Mouse (Mus musculus) heart, adult 11 months (tissue): ENCODE results near the gene A930033H14Rik.

Experiments
- DNase-seq: peaks from one replicate; pipeline ENCODE4 v3.0.0; 2022

The A930033H14Rik gene

GRCm38 (mm10) chr10:69190434-69191160 is 22.3 kb downstream of the A930033H14Rik start:
- peak; percentile 42 for DNase-seq

GRCm38 (mm10) chr10:69187773-69188443 is 25.0 kb downstream of the A930033H14Rik start:
- DNase-seq: peak; percentile 45

GRCm38 (mm10) chr10:69185894-69186893 is 26.7 kb downstream of the A930033H14Rik start:
- peak; percentile 97 for DNase-seq

- DNase-seq: peak; percentile 93
These were observed 27.5 kb downstream of the A930033H14Rik start for GRCm38 (mm10) chr10:69185431-69185830.

- peak; percentile 90 for DNase-seq
These were observed 28.0 kb downstream of the A930033H14Rik start for GRCm38 (mm10) chr10:69184903-69185302.

- DNase-seq: no peak
These were observed 31.9 kb downstream of the A930033H14Rik start for GRCm38 (mm10) chr10:69180997-69181396.

GRCm38 (mm10) chr10:69179341-69179740 is 33.6 kb downstream of the A930033H14Rik start:
- DNase-seq: peak; percentile 49

GRCm38 (mm10) chr10:69176116-69176515 is 36.8 kb downstream of the A930033H14Rik start:
- peak; percentile 52 for DNase-seq

- DNase-seq: peak; percentile 46
These were observed 40.5 kb downstream of the A930033H14Rik start for GRCm38 (mm10) chr10:69172412-69172811.

- DNase-seq: peak; percentile 70
These were observed 46.4 kb downstream of the A930033H14Rik start for GRCm38 (mm10) chr10:69166514-69166913.

GRCm38 (mm10) chr10:69165847-69166246 is 47.1 kb downstream of the A930033H14Rik start:
- DNase-seq: peak; percentile 33

- no peak for DNase-seq
These were observed 47.8 kb downstream of the A930033H14Rik start for GRCm38 (mm10) chr10:69165125-69165524.

GRCm38 (mm10) chr10:69163216-69163615 is 49.7 kb downstream of the A930033H14Rik start:
- DNase-seq: no peak

GRCm38 (mm10) chr10:69162577-69162976 is 50.3 kb downstream of the A930033H14Rik start:
- no peak for DNase-seq

- no peak for DNase-seq
These were observed 51.4 kb downstream of the A930033H14Rik start for GRCm38 (mm10) chr10:69161503-69161902.

- no peak for DNase-seq
These were observed 52.0 kb downstream of the A930033H14Rik start for GRCm38 (mm10) chr10:69160877-69161276.
